Mouse (Mus musculus): Measurements from ENCODE around the gene Cit. TPM values are rescaled to one million over a fixed set of nuclear protein-coding genes. Genes with fewer than 3 reads are reported as not detected.

Gene Cit
- polyA plus RNA-seq, 2 experiments: 11.7 to 19.0 TPM

DNA sequence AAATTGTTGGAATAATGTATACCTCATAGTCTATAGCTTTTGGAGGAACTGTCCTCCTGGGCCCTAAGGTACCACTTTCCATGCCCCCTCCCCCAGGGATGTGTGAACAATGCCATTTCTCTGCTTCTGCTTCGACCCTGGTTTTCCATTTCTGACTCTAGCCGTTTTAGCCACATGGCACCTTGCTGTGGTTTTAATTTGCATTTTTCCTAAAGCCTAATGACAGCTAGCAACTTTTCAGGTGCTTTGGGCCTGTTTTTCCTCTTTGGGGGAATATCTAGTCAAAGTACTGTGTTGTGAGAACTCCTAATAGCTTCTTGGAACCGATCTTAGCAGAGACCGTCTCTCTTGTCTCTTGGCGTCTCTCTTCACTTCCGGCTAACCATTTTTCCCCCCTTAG is 139.3 kb downstream of the Cit start:
- Histone ChIP-seq H3K4me3 (replicated peaks; ENCODE audit: low read length) (no peak overlapping the region), H3K36me3 (ENCODE audit: control insufficient read depth, insufficient read depth, low read length) (peaks cover 31% of the 10 kb centered on the region), H3K27me3 (ENCODE audit: control insufficient read depth, insufficient read depth, low read length) (no peaks in the 10 kb centered on the region), H3K9ac (ENCODE audit: low read depth, low read length, severe bottlenecking) (no peak overlapping the region), H3K4me2 (replicated peaks; ENCODE audit: low read depth, low read length, severe bottlenecking) (no peak overlapping the region), H3K27ac (replicated peaks; ENCODE audit: low read depth, low read length) (no peak overlapping the region), H3K9me3 (ENCODE audit: control insufficient read depth, low read length) (no peaks in the 10 kb centered on the region), H3K4me1 (ENCODE audit: control insufficient read depth, insufficient read depth, low read length) (peaks cover 13% of the 10 kb centered on the region; the same call in 1 of the 2 replicates)
- 86% methylated on average over 6 of the region's 6 CpGs for WGBS
- DNase-seq (ENCODE audit: low spot score) (no peak), ATAC-seq (ENCODE audit: low FRiP score, low read depth) (no peak)
- TF ChIP-seq POLR2A (IDR thresholded peaks at IDR 0.05; ENCODE audit: borderline replicate concordance, extremely low read depth, insufficient read depth, insufficient read length): no peak

DNA sequence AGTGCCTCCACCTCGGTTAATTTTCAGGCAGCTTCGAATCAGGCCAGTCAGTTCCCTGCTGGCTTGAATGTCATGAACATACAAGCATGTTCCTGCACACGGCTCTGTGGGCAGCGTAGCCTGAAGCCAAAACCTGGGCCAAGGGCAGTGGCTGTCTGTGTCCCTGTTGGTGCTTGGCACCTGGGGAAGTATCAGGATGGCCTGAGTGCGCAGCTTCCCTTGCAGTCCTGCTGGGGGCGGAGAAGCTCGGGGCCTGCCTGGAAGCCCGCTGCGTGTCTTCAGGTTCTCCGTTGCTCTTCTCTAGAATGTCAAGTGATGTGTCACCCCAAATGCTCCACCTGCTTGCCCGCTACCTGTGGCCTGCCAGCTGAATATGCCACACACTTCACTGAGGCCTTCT is 140.0 kb downstream of the Cit start:
- H3K9me3 ChIP-seq (ENCODE audit: control insufficient read depth, low read length): no peaks in the 10 kb centered on the region
- no peak overlapping the region for H3K27ac ChIP-seq (replicated peaks; ENCODE audit: low read depth, low read length)
- H3K4me3 ChIP-seq (replicated peaks; ENCODE audit: low read length): no peak overlapping the region
- ATAC-seq (ENCODE audit: low FRiP score, low read depth) (no peak), DNase-seq (ENCODE audit: low spot score) (no peak)
- H3K36me3 ChIP-seq (ENCODE audit: control insufficient read depth, insufficient read depth, low read length): peaks cover 34% of the 10 kb centered on the region
- no peak overlapping the region for H3K9ac ChIP-seq (ENCODE audit: low read depth, low read length, severe bottlenecking)
- peaks cover 13% of the 10 kb centered on the region; the same call in 1 of the 2 replicates for H3K4me1 ChIP-seq (ENCODE audit: control insufficient read depth, insufficient read depth, low read length)
- TF ChIP-seq POLR2A (IDR thresholded peaks at IDR 0.05; ENCODE audit: borderline replicate concordance, extremely low read depth, insufficient read depth, insufficient read length): no peak
- H3K27me3 ChIP-seq (ENCODE audit: control insufficient read depth, insufficient read depth, low read length): no peaks in the 10 kb centered on the region
- H3K4me2 ChIP-seq (replicated peaks; ENCODE audit: low read depth, low read length, severe bottlenecking): no peak overlapping the region
- 97% methylated on average over 11 of the region's 11 CpGs for WGBS

DNA sequence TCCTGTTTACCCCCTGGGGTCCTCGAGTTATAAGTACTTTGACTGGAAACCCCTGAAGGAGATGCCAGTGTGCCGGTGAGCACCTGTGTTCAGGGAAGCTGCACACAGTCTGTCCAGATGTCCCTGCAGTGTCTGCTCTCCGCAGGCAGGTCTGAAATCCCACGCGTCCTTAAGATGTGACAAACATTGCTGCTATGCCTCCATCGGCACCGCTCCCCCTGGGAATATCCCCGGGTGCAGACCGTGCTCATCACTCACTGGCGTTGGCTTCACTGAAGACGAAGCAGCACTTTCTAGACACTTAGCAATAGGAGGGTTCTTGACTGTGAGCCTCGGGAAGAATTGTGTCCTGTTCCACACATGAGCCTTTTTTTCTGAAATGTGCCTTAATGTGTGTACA is 142.2 kb downstream of the Cit start:
- Histone ChIP-seq H3K9me3 (ENCODE audit: control insufficient read depth, low read length) (peaks cover 12% of the 10 kb centered on the region; the same call in 1 of the 2 replicates), H3K9ac (ENCODE audit: low read depth, low read length, severe bottlenecking) (no peak overlapping the region), H3K4me2 (replicated peaks; ENCODE audit: low read depth, low read length, severe bottlenecking) (no peak overlapping the region), H3K27me3 (ENCODE audit: control insufficient read depth, insufficient read depth, low read length) (no peaks in the 10 kb centered on the region), H3K27ac (replicated peaks; ENCODE audit: low read depth, low read length) (no peak overlapping the region), H3K36me3 (ENCODE audit: control insufficient read depth, insufficient read depth, low read length) (peaks cover 46% of the 10 kb centered on the region), H3K4me3 (replicated peaks; ENCODE audit: low read length) (no peak overlapping the region), H3K4me1 (ENCODE audit: control insufficient read depth, insufficient read depth, low read length) (peaks cover 9% of the 10 kb centered on the region; the same call in 1 of the 2 replicates)
- TF ChIP-seq POLR2A (IDR thresholded peaks at IDR 0.05; ENCODE audit: borderline replicate concordance, extremely low read depth, insufficient read depth, insufficient read length): no peak
- DNase-seq (ENCODE audit: low spot score) (no peak), ATAC-seq (ENCODE audit: low FRiP score, low read depth) (no peak)
- WGBS: 84% methylated on average over 12 of the region's 12 CpGs

- ATAC-seq (ENCODE audit: low FRiP score, low read depth) (no peak), DNase-seq (ENCODE audit: low spot score) (no peak)
- H3K36me3 ChIP-seq (ENCODE audit: control insufficient read depth, insufficient read depth, low read length): peaks cover 49% of the 10 kb centered on the region
- 91% methylated on average over 11 of the region's 11 CpGs for WGBS
- no peak for TF ChIP-seq POLR2A (IDR thresholded peaks at IDR 0.05; ENCODE audit: borderline replicate concordance, extremely low read depth, insufficient read depth, insufficient read length)
- H3K9me3 ChIP-seq (ENCODE audit: control insufficient read depth, low read length): peaks cover 12% of the 10 kb centered on the region; the same call in 1 of the 2 replicates
- no peaks in the 10 kb centered on the region for H3K4me1 ChIP-seq (ENCODE audit: control insufficient read depth, insufficient read depth, low read length)
- H3K4me3 ChIP-seq (replicated peaks; ENCODE audit: low read length): no peak overlapping the region
- no peaks in the 10 kb centered on the region for H3K27me3 ChIP-seq (ENCODE audit: control insufficient read depth, insufficient read depth, low read length)
- H3K27ac ChIP-seq (replicated peaks; ENCODE audit: low read depth, low read length): no peak overlapping the region
- H3K4me2 ChIP-seq (replicated peaks; ENCODE audit: low read depth, low read length, severe bottlenecking): no peak overlapping the region
- H3K9ac ChIP-seq (ENCODE audit: low read depth, low read length, severe bottlenecking): no peak overlapping the region
Measured at GRCm38 (mm10) chr5:115991717-115992116, 146.6 kb downstream of the Cit start.

GRCm38 (mm10) chr5:115994101-115994500 is 149.0 kb downstream of the Cit start:
- Histone ChIP-seq H3K27ac (replicated peaks; ENCODE audit: low read depth, low read length) (no peak overlapping the region), H3K27me3 (ENCODE audit: control insufficient read depth, insufficient read depth, low read length) (no peaks in the 10 kb centered on the region), H3K4me1 (ENCODE audit: control insufficient read depth, insufficient read depth, low read length) (no peaks in the 10 kb centered on the region), H3K9ac (ENCODE audit: low read depth, low read length, severe bottlenecking) (no peak overlapping the region), H3K4me2 (replicated peaks; ENCODE audit: low read depth, low read length, severe bottlenecking) (no peak overlapping the region), H3K9me3 (ENCODE audit: control insufficient read depth, low read length) (peaks cover 12% of the 10 kb centered on the region; the same call in 1 of the 2 replicates), H3K36me3 (ENCODE audit: control insufficient read depth, insufficient read depth, low read length) (peaks cover 32% of the 10 kb centered on the region), H3K4me3 (replicated peaks; ENCODE audit: low read length) (no peak overlapping the region)
- 94% methylated on average over 15 of the region's 15 CpGs for WGBS
- DNase-seq (ENCODE audit: low spot score) (no peak), ATAC-seq (ENCODE audit: low FRiP score, low read depth) (no peak)
- no peak for TF ChIP-seq POLR2A (IDR thresholded peaks at IDR 0.05; ENCODE audit: borderline replicate concordance, extremely low read depth, insufficient read depth, insufficient read length)

GRCm38 (mm10) chr5:115997376-115997775 is 152.3 kb downstream of the Cit start:
- WGBS: 79% methylated on average over 13 of the region's 13 CpGs
- Histone ChIP-seq H3K27ac (replicated peaks; ENCODE audit: low read depth, low read length) (no peak overlapping the region), H3K9me3 (ENCODE audit: control insufficient read depth, low read length) (no peaks in the 10 kb centered on the region), H3K4me3 (replicated peaks; ENCODE audit: low read length) (no peak overlapping the region), H3K4me1 (ENCODE audit: control insufficient read depth, insufficient read depth, low read length) (no peaks in the 10 kb centered on the region), H3K9ac (ENCODE audit: low read depth, low read length, severe bottlenecking) (no peak overlapping the region), H3K27me3 (ENCODE audit: control insufficient read depth, insufficient read depth, low read length) (no peaks in the 10 kb centered on the region), H3K4me2 (replicated peaks; ENCODE audit: low read depth, low read length, severe bottlenecking) (no peak overlapping the region), H3K36me3 (ENCODE audit: control insufficient read depth, insufficient read depth, low read length) (peaks cover 13% of the 10 kb centered on the region)
- DNase-seq (ENCODE audit: low spot score): no peak
- no peak for TF ChIP-seq POLR2A (IDR thresholded peaks at IDR 0.05; ENCODE audit: borderline replicate concordance, extremely low read depth, insufficient read depth, insufficient read length)
- ATAC-seq (ENCODE audit: low FRiP score, low read depth): no peak
